Mouse (Mus musculus) spleen, postnatal 14 days (tissue): ENCODE results near the gene BC029722.

Source experiments
- DNase-seq, 2 experiments: peaks; one replicate each; pipeline ENCODE4 v3.0.0; 2021 to 2022; ENCODE audit warnings: low spot score in 2 of 2

The BC029722 gene

DNA sequence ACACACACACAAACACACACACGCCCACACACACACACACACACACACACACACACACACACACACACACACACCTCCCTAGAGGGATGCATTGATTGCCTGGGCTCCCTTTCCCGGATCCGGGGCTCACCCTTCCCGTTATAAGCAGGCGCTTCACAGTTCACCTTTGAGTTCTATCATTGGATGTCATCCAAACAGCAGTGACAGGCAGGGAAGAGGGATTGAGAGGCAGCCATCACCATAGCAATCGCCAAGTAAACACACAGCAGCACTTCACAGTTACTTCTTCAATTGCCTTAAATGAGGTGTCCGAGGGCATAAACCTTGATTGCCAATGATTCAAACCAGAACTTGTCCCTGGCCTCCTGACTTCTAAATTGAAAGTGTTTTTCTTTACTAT lies 40.2 kb downstream of the BC029722 start:
- DNase-seq, result no peak

DNA sequence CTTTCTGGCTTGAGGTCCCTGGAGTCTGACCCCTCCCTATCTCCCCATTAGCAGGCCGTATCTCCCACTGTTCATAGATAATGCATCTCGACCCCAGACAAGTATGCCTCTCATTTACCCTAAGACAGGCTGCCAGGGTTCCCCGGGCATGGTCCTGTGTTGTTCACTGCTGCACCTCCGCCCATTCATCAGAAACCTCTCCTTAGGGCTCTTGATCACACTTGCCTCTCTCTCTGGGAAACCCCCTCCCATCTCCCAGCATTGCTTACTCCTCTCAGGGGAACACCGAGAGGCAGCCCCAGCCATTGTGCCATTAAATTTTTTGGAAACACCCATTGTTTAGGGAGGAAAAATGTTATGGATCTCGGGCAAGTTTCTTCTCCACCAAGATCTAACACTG lies 41.2 kb downstream of the BC029722 start:
- no peak for DNase-seq

DNA sequence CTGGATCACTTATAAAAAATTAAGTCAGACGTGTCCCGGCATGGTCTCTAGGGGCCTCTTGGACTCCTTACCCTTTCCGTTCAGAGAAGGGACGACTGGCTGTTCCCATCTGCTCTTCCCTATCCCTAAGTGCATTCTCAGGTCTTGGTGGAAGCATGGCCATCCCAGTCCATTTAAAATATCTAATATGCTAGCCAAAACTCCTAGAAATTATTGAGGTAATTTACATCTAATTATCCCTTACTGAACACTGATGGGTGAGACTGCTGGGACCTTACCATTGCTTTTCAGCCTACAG lies 41.6 kb downstream of the BC029722 start:
- DNase-seq, result no peak

DNA sequence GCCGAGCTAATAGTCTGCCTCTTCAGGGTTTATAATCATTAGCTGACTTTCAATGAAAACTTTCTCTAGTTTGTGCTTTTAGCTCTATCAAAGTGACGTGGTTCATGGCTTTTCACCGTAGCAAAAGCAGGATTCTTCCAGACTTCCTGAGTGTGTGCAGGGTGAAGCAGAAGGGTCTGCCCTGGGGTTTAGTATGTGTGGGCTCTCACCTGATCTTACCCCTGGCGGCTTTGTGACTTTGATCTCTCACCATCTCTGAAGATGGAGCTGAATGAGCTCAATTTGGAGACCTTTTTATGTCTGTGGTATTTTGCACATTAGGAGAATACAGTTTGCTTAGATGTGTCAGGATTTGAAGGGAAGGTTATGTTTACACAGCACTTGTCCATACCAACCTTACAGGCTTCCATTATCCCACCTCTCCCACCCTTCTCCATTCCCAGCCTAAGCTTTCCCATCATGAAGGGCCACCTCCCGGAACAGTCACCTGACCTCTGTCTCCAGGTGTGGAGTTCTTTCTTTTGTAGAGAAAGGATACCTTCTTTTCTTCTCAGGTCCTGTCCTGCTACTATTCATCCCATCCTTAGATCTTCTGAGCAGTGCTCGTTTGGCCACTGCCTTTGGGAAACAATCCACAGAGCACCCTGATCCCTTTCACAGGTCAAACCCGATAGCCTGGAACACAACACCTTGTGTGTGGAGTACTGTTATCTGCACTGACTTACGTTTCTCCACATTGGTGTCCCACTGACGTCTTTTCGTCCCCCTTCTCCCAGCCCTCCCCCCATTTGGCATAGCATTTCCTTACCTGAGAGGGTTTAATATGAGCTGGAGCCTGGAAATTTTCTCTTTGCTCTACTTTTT lies 42.2 kb downstream of the BC029722 start:
- DNase-seq, result no peak

GRCm38 (mm10) chr2:155775685-155776263 lies 43.5 kb downstream of the BC029722 start:
- peak in 1 of 2 experiments; percentile 31 for DNase-seq

- no peak for DNase-seq
These were observed 44.1 kb downstream of the BC029722 start, which contains the start of gene Mmp24 for GRCm38 (mm10) chr2:155774927-155775684. Mmp24 (plus strand) TSS chr2:155775342.

DNA sequence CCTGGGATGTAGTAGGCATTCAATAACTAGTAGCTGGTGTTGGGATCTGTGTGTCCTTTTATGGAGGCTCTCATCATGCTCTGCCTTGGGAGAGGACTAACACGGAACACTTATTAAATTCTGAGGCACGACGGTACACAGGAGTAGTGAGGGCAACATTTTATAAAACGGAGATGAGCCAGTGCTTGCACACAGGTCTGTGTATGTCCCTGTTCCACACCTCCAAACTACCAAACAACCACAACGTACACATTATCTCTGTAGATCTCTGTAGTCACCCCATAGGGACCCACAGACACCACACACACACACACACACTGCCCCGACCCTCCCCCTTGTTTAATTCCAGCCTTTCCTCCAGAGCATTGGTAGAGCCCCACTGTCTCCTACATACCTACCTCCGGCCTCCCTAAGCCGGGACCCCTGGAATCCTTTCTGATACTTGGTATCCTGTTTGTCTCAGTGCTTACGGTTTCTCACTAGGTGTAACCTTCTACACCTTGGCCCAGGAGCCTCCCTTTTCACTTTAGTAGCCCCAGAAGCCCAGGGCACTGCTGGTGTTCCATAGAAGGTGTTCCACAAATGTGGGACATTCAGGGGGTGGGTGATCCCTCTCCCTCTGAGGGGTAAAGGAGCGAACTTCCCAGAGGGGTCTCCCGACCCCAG lies 44.8 kb downstream of the BC029722 start:
- DNase-seq, result no peak

- no peak for DNase-seq
These were observed 45.6 kb downstream of the BC029722 start for GRCm38 (mm10) chr2:155773664-155774063.
